Mouse (Mus musculus) megakaryocyte, embryonic 14.5 days (primary cell): ENCODE data around the gene Osm.

Source experiments
- FLI1 ChIP-seq: IDR thresholded peaks from 2 replicates; pipeline ENCODE4 v1.6.1; 2012; ENCODE audit warnings: low read length, inconsistent platforms, mixed read lengths
- GATA1 ChIP-seq: IDR thresholded peaks from 3 replicates; pipeline ENCODE4 v1.6.1; 2012; ENCODE audit warnings: mixed read lengths, low read length, inconsistent platforms, borderline replicate concordance

DNA sequence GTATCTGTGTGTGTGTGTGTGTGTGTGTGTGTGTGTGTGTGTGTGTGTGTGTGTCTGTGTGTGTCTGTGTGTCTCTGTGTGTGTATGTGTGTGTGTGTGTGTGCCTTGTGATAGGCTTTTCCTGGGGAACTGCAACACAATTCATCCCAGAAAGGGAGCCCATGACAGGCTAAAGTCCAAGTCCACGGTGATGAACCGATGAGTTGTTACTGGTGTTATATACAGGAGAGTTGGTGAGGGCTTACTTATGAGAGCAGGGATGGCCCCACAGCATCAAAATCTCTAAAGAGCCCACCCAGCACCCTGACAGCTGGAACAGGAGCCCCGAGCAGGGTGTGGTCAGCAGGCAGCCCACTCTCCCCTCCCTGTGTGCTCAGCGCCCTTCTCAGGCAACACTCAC is 5.0 kb downstream of the Osm start:
- TF ChIP-seq GATA1 (no peak), FLI1 (no peak)
